Mouse (Mus musculus) ES-E14 (cell line): Measurements from ENCODE around the gene Naxe. TPM values are rescaled to one million over a fixed set of nuclear protein-coding genes. Genes with fewer than 3 reads are reported as not detected.

Source experiments
- DNase-seq: peaks from one replicate; pipeline ENCODE4 v3.0.0-alpha.2; 2013; ENCODE audit warnings: low read depth, low spot score
- H3K27ac ChIP-seq: 2 replicates; pipeline ENCODE4 v1.5.1; 2012; ENCODE audit warnings: low read depth, mild to moderate bottlenecking, low read length, moderate library complexity, mixed read lengths; ENCODE audit not compliant: poor library complexity, insufficient read depth, severe bottlenecking
- H3K36me3 ChIP-seq: 2 replicates; pipeline ENCODE4 v1.6.1; 2012; ENCODE audit warnings: mild to moderate bottlenecking, low read length, moderate library complexity, mixed read lengths; ENCODE audit not compliant: control insufficient read depth, poor library complexity, insufficient read depth, severe bottlenecking
- H3K4me1 ChIP-seq, 2 experiments: fragments of 150-350 bp in 1 of 2; sonication (generic) in 1 of 2; 2 replicates each; pipeline ENCODE4 v1.6.1; 2012; ENCODE audit warnings: low read length in 2 of 2, mild to moderate bottlenecking in 1 of 2, mixed read lengths in 1 of 2; ENCODE audit not compliant: control insufficient read depth in 2 of 2, insufficient read depth in 2 of 2, poor library complexity in 1 of 2
- H3K4me3 ChIP-seq, 2 experiments: fragments of 150-350 bp in 1 of 2; sonication (generic) in 1 of 2; 2 replicates each; pipeline ENCODE4 v1.5.1; 2012; ENCODE audit warnings: low read length in 2 of 2, low read depth in 1 of 2, mild to moderate bottlenecking in 1 of 2, mixed read lengths in 1 of 2; ENCODE audit not compliant: insufficient read depth in 1 of 2, poor library complexity in 1 of 2, severe bottlenecking in 1 of 2
- H3K9ac ChIP-seq: 2 replicates; pipeline ENCODE4 v1.6.1; 2012; ENCODE audit warnings: low read depth, mild to moderate bottlenecking, low read length, mixed read lengths; ENCODE audit not compliant: poor library complexity, insufficient read depth, severe bottlenecking
- H3K9me3 ChIP-seq: fragments of 150-350 bp; sonication (generic); 2 replicates; pipeline ENCODE4 v1.6.1; 2012; ENCODE audit warnings: low read depth, mild to moderate bottlenecking, low read length; ENCODE audit not compliant: control insufficient read depth, insufficient read depth
- CHD2 ChIP-seq: IDR thresholded peaks from 2 replicates; pipeline ENCODE4 v1.6.1; 2014; ENCODE audit warnings: mild to moderate bottlenecking, low read depth, low read length, inconsistent platforms
- HCFC1 ChIP-seq: IDR thresholded peaks from 2 replicates; pipeline ENCODE4 v1.6.1; 2012; ENCODE audit warnings: low read length, inconsistent platforms, borderline replicate concordance; ENCODE audit not compliant: insufficient read depth
- MAFK ChIP-seq: IDR thresholded peaks from 2 replicates; pipeline ENCODE4 v1.6.1; 2014; ENCODE audit warnings: mild to moderate bottlenecking, low read depth, low read length, inconsistent platforms; ENCODE audit not compliant: insufficient read depth
- ZC3H11A ChIP-seq: IDR thresholded peaks from 2 replicates; pipeline ENCODE4 v1.6.1; 2012; ENCODE audit warnings: low read depth, mild to moderate bottlenecking, inconsistent platforms, low read length, borderline replicate concordance
- ZNF384 ChIP-seq: IDR thresholded peaks from 2 replicates; pipeline ENCODE4 v1.6.1; 2012; ENCODE audit warnings: low read depth, low read length, inconsistent platforms
- in situ Hi-C, 2 experiments: fragments of 600-800 bp; cut with MboI; formaldehyde crosslinking; loops; one replicate each; pipeline ENCODE4 v1.15.1; 2025; ENCODE audit warnings: low sequenced_read_pairs in 2 of 2, inconsistent platforms in 1 of 2; ENCODE audit not compliant: unreplicated experiment in 2 of 2
- total RNA-seq: library from RNA; depleted of rRNA; stranded (reverse); fragments of 300-350 nt; gene quantifications from 2 replicates; pipeline ENCODE4 v1.2.3, GENCODE M21; 2012

The Naxe gene
- total RNA-seq, 1 experiment, result 117 TPM

- in situ Hi-C loops, result no loop called here
- Histone ChIP-seq H3K36me3 (peaks cover 9% of the 10 kb centered on the region), H3K9me3 (no peaks in the 10 kb centered on the region), H3K4me3 (peak within 1 kb of the TSS; percentile 83 to 88), H3K27ac (peak within 1 kb of the TSS; percentile 34; the same call in 1 of the 2 replicates), H3K4me1 (peaks cover 0 to 3% of the 10 kb centered on the region in 2 experiments; a peak in 1 of 4 replicates), H3K9ac (peak within 1 kb of the TSS; percentile 86)
- TF ChIP-seq ZC3H11A, result no peak
- TF ChIP-seq MAFK, result no peak
- TF ChIP-seq CHD2, result 0 out of 2 replicates have a peak, but pooled peaks have one; percentile 38
- TF ChIP-seq HCFC1, result peak; percentile 93
- TF ChIP-seq ZNF384, result no peak
- peak; percentile 79 for DNase-seq
Measured at GRCm38 (mm10) chr3:88081345-88082223, 23.3 kb upstream of the Naxe start, which contains the start of gene Iqgap3. Iqgap3 (plus strand) TSS chr3:88081971.

DNA sequence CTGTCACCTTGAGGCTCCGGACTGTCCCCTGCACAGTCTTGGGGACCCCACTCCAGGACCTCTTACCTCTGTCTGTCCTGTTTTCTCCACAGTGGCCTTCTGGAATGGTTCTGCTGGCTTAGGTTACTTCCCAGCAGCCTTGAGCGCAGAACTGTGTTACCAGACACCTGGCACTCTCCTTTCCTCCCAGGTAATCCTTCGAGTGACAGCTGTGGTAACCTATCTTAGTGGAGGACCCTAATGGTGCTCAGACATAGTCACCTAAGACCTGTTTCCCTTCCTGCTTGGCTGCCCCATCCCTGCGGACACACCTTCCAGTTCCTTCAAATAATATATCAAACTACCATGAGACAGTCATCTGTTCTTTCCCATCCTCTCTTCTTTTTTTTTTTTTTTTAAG is 19.9 kb upstream of the Naxe start, which contains the start of gene Ttc24:
Gene Ttc24 (minus strand): TSS at position 101 of the 400 bp plus-strand sequence.
- no peak within 1 kb of the TSS for H3K4me3 ChIP-seq
- peaks cover 0 to 2% of the 10 kb centered on the region in 2 experiments; a peak in 1 of 4 replicates for H3K4me1 ChIP-seq
- no peak within 1 kb of the TSS for H3K27ac ChIP-seq
- DNase-seq, result no peak
- in situ Hi-C loops, result no loop called here
- H3K9me3 ChIP-seq, result no peaks in the 10 kb centered on the region
- no peak within 1 kb of the TSS for H3K9ac ChIP-seq
- TF ChIP-seq MAFK, result no peak
- TF ChIP-seq HCFC1, result no peak
- TF ChIP-seq ZC3H11A, result no peak
- TF ChIP-seq ZNF384, result no peak
- TF ChIP-seq CHD2, result no peak
- H3K36me3 ChIP-seq, result no peaks in the 10 kb centered on the region

GRCm38 (mm10) chr3:88077441-88077840 is 19.1 kb upstream of the Naxe start:
- Histone ChIP-seq H3K4me1 (no peaks in the 10 kb centered on the region), H3K9ac (no peak overlapping the region), H3K9me3 (no peaks in the 10 kb centered on the region), H3K27ac (no peak overlapping the region), H3K4me3 (no peak overlapping the region), H3K36me3 (no peaks in the 10 kb centered on the region)
- DNase-seq, result no peak
- in situ Hi-C loops, result no loop called here
- TF ChIP-seq HCFC1 (no peak), ZC3H11A (no peak), ZNF384 (no peak), MAFK (no peak), CHD2 (no peak)

DNA sequence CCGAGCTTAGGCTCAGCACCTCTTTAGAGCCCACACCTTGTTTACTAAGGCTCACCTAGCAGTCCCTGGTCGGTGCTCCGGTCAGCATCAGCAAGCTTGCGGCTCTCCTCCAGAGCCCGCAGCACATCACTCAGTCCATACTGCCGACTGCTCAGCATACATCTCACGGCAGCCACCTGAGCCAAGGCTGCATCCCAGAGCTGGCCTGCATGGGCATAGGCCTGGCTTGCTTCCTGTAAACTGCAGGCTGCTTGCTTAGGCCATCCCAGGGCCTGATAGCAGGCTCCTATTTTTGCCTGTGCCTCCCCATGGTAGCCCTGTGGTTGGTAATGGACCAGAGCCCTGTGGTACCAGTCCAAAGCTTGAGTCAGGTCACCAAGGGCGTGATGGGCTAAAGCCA is 16.5 kb upstream of the Naxe start:
- H3K27ac ChIP-seq, result no peak overlapping the region
- no peak for DNase-seq
- H3K4me1 ChIP-seq, result no peaks in the 10 kb centered on the region
- no peaks in the 10 kb centered on the region for H3K9me3 ChIP-seq
- TF ChIP-seq MAFK (no peak), ZC3H11A (no peak), ZNF384 (no peak)
- in situ Hi-C loops, result loop anchor here in 1 of 2 experiments (5.0 kb wide), 1 partner anchor 52 kb away; no protein-coding TSS in a partner anchor
- no peaks in the 10 kb centered on the region for H3K36me3 ChIP-seq
- no peak overlapping the region for H3K4me3 ChIP-seq
- no peak overlapping the region for H3K9ac ChIP-seq
